Comparison of ENCODE assay signal across 11 mouse cellular contexts in genomic region chr5:13667444-13667843, GRCm38 (mm10).
A peak's percentile ranks its signal among the peaks of the same experiment; 100 is the strongest.
DNase-seq lines count a peak whose midpoint lies in the region; ATAC-seq lines count a peak whose summit lies in the region.
"Had no signal": no experiment of that assay in that cellular context is flagged by ENCODE, and none has a peak within 500 bp of the region (broad histone marks: within the 10 kb centered on the region; RNA-seq: fewer than 3 reads in every experiment).

No protein-coding gene starts in this region.

- DNase-seq in adrenal gland, adult 2 months, result peak; percentile 14
- no peak for DNase-seq in adrenal gland, adult 8-10 months
- peak; percentile 0 for DNase-seq in cerebellum, adult 11 months
- peak; percentile 84 to 86 for DNase-seq in frontal cortex, adult 2 months (ENCODE audit: extremely low spot score in 1 of 2, low spot score in 1 of 2)
- DNase-seq in left cerebral cortex, postnatal 25 days (ENCODE audit: low spot score in 2 of 2), result peak; percentile 54 to 95
- DNase-seq in thymus, postnatal 25 days, result no peak
- no peak for DNase-seq in lung, postnatal 14 days
- DNase-seq: heart, adult 11 months; heart, postnatal 4 days had no signal

- H3K36me3 ChIP-seq in neural tube, embryonic 15.5 days, result no peaks in the 10 kb centered on the region
- H3K36me3 ChIP-seq: embryonic facial prominence, embryonic 15.5 days had no signal

- ATAC-seq in neural tube, embryonic 15.5 days (ENCODE audit: low FRiP score), result no peak

- intact Hi-C loops in left cerebral cortex, postnatal 25 days (cut with DNase I), result loop anchor here (10.0 kb wide), 1 partner anchor 953 kb away; no protein-coding TSS in a partner anchor

- no peaks in the 10 kb centered on the region for H3K9me3 ChIP-seq in neural tube, embryonic 15.5 days (replicated peaks)
- H3K9me3 ChIP-seq: embryonic facial prominence, embryonic 15.5 days had no signal

- WGBS in neural tube, embryonic 15.5 days, result 77% methylated on average over 1 of the region's 1 CpGs

- no peak overlapping the region for H3K4me3 ChIP-seq in neural tube, embryonic 15.5 days (replicated peaks)
- H3K4me3 ChIP-seq: embryonic facial prominence, embryonic 15.5 days had no signal

- no peak overlapping the region for H3K9ac ChIP-seq in neural tube, embryonic 15.5 days (replicated peaks)
- H3K9ac ChIP-seq: embryonic facial prominence, embryonic 15.5 days had no signal

- no peak overlapping the region for H3K4me2 ChIP-seq in neural tube, embryonic 15.5 days
- H3K4me2 ChIP-seq: embryonic facial prominence, embryonic 15.5 days had no signal

- H3K4me1 ChIP-seq in neural tube, embryonic 15.5 days, result no peaks in the 10 kb centered on the region
- H3K4me1 ChIP-seq: embryonic facial prominence, embryonic 15.5 days had no signal

- no peaks in the 10 kb centered on the region for H3K27me3 ChIP-seq in neural tube, embryonic 15.5 days (replicated peaks)
- H3K27me3 ChIP-seq: embryonic facial prominence, embryonic 15.5 days had no signal

- no peak overlapping the region for H3K27ac ChIP-seq in neural tube, embryonic 15.5 days (replicated peaks)
- H3K27ac ChIP-seq: embryonic facial prominence, embryonic 15.5 days had no signal

Comparison
In these comparisons a context has a peak if more than half of its experiments do, and no peak if none do; other contexts are left out.
1. DNase-seq: peak in adrenal gland, adult 2 months (single experiment), cerebellum, adult 11 months (single experiment), frontal cortex, adult 2 months (2 of 2) and left cerebral cortex, postnatal 25 days (2 of 2); none in adrenal gland, adult 8-10 months (single experiment), thymus, postnatal 25 days (single experiment) and lung, postnatal 14 days (single experiment).